Mouse (Mus musculus): Measurements from ENCODE around the gene Ormdl3.

GRCm38 (mm10) chr11:98595021-98595420 lies 7.9 kb upstream of the Ormdl3 start:
- no peak for TF ChIP-seq GATA1 (IDR thresholded peaks at IDR 0.05; ENCODE audit: borderline replicate concordance, low read length)
- TF ChIP-seq FLI1 (IDR thresholded peaks at IDR 0.05; ENCODE audit: low read length): no peak

Data from megakaryocyte, embryonic 14.5 days (primary cell).